Mouse (Mus musculus): ENCODE data around the gene Kcns3. TPM values are rescaled to one million over a fixed set of nuclear protein-coding genes. Genes with fewer than 3 reads are reported as not detected.
"Not testable (repeated sequence)": the region's sequence is repeated elsewhere in the genome, so short reads cannot be mapped to it uniquely, and the experiment has no call there.

Gene Kcns3
- polyA plus RNA-seq, 1 experiment = not detected

- H3K27ac ChIP-seq (ENCODE audit: insufficient read depth, low read depth, low read length) = no peak overlapping the region
- 86% methylated on average over 3 of the region's 3 CpGs for WGBS
- TF ChIP-seq CTCF (IDR thresholded peaks at IDR 0.05; ENCODE audit: insufficient read depth, low read depth, low read length) (no peak), POLR2A (IDR thresholded peaks at IDR 0.05; ENCODE audit: insufficient read depth, low read depth, low read length) (no peak)
- no peaks in the 10 kb centered on the region for H3K4me1 ChIP-seq (ENCODE audit: control insufficient read depth, insufficient read depth, low read length)
- no peak overlapping the region for H3K4me3 ChIP-seq (ENCODE audit: insufficient read depth, low read depth, low read length)
Measured at GRCm38 (mm10) chr12:11101565-11101964, 49.3 kb downstream of the Kcns3 start.

- Histone ChIP-seq H3K4me1 (ENCODE audit: control insufficient read depth, insufficient read depth, low read length) (no peaks in the 10 kb centered on the region), H3K27ac (ENCODE audit: insufficient read depth, low read depth, low read length) (no peak overlapping the region), H3K4me3 (ENCODE audit: insufficient read depth, low read depth, low read length) (no peak overlapping the region)
- 65% methylated on average over 5 of the region's 5 CpGs for WGBS
- TF ChIP-seq POLR2A (IDR thresholded peaks at IDR 0.05; ENCODE audit: insufficient read depth, low read depth, low read length) (no peak), CTCF (IDR thresholded peaks at IDR 0.05; ENCODE audit: insufficient read depth, low read depth, low read length) (no peak)
Measured at GRCm38 (mm10) chr12:11088626-11089372, 62.1 kb downstream of the Kcns3 start.

GRCm38 (mm10) chr12:11086866-11087265, 64.0 kb downstream of the Kcns3 start:
- TF ChIP-seq CTCF (IDR thresholded peaks at IDR 0.05; ENCODE audit: insufficient read depth, low read depth, low read length) (no peak), POLR2A (IDR thresholded peaks at IDR 0.05; ENCODE audit: insufficient read depth, low read depth, low read length) (no peak)
- no peaks in the 10 kb centered on the region for H3K4me1 ChIP-seq (ENCODE audit: control insufficient read depth, insufficient read depth, low read length)
- 34% methylated on average over 5 of the region's 5 CpGs for WGBS
- H3K27ac ChIP-seq (ENCODE audit: insufficient read depth, low read depth, low read length) = no peak overlapping the region
- no peak overlapping the region for H3K4me3 ChIP-seq (ENCODE audit: insufficient read depth, low read depth, low read length)

- WGBS = 93% methylated on average over 2 of the region's 2 CpGs
- Histone ChIP-seq H3K4me1 (ENCODE audit: control insufficient read depth, insufficient read depth, low read length) (no peaks in the 10 kb centered on the region), H3K4me3 (ENCODE audit: insufficient read depth, low read depth, low read length) (no peak overlapping the region), H3K27ac (ENCODE audit: insufficient read depth, low read depth, low read length) (no peak overlapping the region)
- TF ChIP-seq POLR2A (IDR thresholded peaks at IDR 0.05; ENCODE audit: insufficient read depth, low read depth, low read length) (no peak), CTCF (IDR thresholded peaks at IDR 0.05; ENCODE audit: insufficient read depth, low read depth, low read length) (no peak)
Measured at GRCm38 (mm10) chr12:11071079-11071478, 79.8 kb downstream of the Kcns3 start.

GRCm38 (mm10) chr12:11066865-11067264, 84.0 kb downstream of the Kcns3 start:
- Histone ChIP-seq H3K27ac (ENCODE audit: insufficient read depth, low read depth, low read length) (no peak overlapping the region), H3K4me3 (ENCODE audit: insufficient read depth, low read depth, low read length) (no peak overlapping the region), H3K4me1 (ENCODE audit: control insufficient read depth, insufficient read depth, low read length) (no peaks in the 10 kb centered on the region)
- WGBS = 45% methylated on average over 2 of the region's 2 CpGs
- no peak for TF ChIP-seq CTCF (IDR thresholded peaks at IDR 0.05; ENCODE audit: insufficient read depth, low read depth, low read length)
- no peak for TF ChIP-seq POLR2A (IDR thresholded peaks at IDR 0.05; ENCODE audit: insufficient read depth, low read depth, low read length)

- not testable (repeated sequence) for H3K4me1 ChIP-seq (ENCODE audit: control insufficient read depth, insufficient read depth, low read length); H3K4me3 ChIP-seq (ENCODE audit: insufficient read depth, low read depth, low read length); H3K27ac ChIP-seq (ENCODE audit: insufficient read depth, low read depth, low read length)
- WGBS = 85% methylated on average over 4 of the region's 4 CpGs
Measured at GRCm38 (mm10) chr12:11052676-11053075, 98.2 kb downstream of the Kcns3 start.

GRCm38 (mm10) chr12:11041821-11042220, 109.0 kb downstream of the Kcns3 start:
- no peak overlapping the region for H3K27ac ChIP-seq (ENCODE audit: insufficient read depth, low read depth, low read length)

More at GRCm38 (mm10) chr12:11041821-11042220, 109.0 kb downstream of the Kcns3 start:
- no peak for TF ChIP-seq CTCF (IDR thresholded peaks at IDR 0.05; ENCODE audit: insufficient read depth, low read depth, low read length)
- TF ChIP-seq POLR2A (IDR thresholded peaks at IDR 0.05; ENCODE audit: insufficient read depth, low read depth, low read length) = no peak
- no peaks in the 10 kb centered on the region for H3K4me1 ChIP-seq (ENCODE audit: control insufficient read depth, insufficient read depth, low read length)
- no peak overlapping the region for H3K4me3 ChIP-seq (ENCODE audit: insufficient read depth, low read depth, low read length)

Other genes with a start within 250 kb of the Kcns3 start
- not detected in 2 replicates for gene Msgn1, start 57.9 kb upstream of the Kcns3 start, polyA plus RNA-seq (2012; ENCODE audit: insufficient read depth, insufficient read length, low replicate concordance, missing spikeins)
- gene Gen1, start 114.7 kb upstream of the Kcns3 start, polyA plus RNA-seq (2012; ENCODE audit: insufficient read depth, insufficient read length, low replicate concordance, missing spikeins) = not detected in 2 replicates
- gene Smc6, start 114.8 kb upstream of the Kcns3 start, polyA plus RNA-seq (2012; ENCODE audit: insufficient read depth, insufficient read length, low replicate concordance, missing spikeins) = not detected in 2 replicates